Mouse (Mus musculus) bone marrow, adult 2 months (tissue): ENCODE results near the gene Cdh10. TPM values are rescaled to one million over a fixed set of nuclear protein-coding genes. Genes with fewer than 3 reads are reported as not detected.

Experiments
- H3K27ac ChIP-seq: fragments of 200-500 bp; 2 replicates; pipeline ENCODE4 v1.5.1; 2012; ENCODE audit warnings: low read depth, mild to moderate bottlenecking, control low read depth, inconsistent platforms, low read length; ENCODE audit not compliant: control insufficient read depth, poor library complexity, insufficient read depth
- H3K4me1 ChIP-seq: fragments of 200-500 bp; 2 replicates; pipeline ENCODE4 v1.6.1; 2011; ENCODE audit warnings: low read length; ENCODE audit not compliant: control insufficient read depth, insufficient read depth
- H3K4me3 ChIP-seq: fragments of 200-500 bp; replicated peaks from 2 replicates; pipeline ENCODE3; 2011; ENCODE audit warnings: mild to moderate bottlenecking, low read depth, low read length, control low read depth; ENCODE audit not compliant: control insufficient read depth
- CTCF ChIP-seq: fragments of 200-500 bp; IDR thresholded peaks from 2 replicates; pipeline ENCODE4 v1.5.1; 2011; ENCODE audit warnings: low read length, control low read depth; ENCODE audit not compliant: control insufficient read depth, insufficient read depth
- POLR2A ChIP-seq: fragments of 200-500 bp; IDR thresholded peaks from 2 replicates; pipeline ENCODE4 v1.6.1; 2011; ENCODE audit warnings: low read depth, mild to moderate bottlenecking, control low read depth, low read length, borderline replicate concordance; ENCODE audit not compliant: control insufficient read depth
- WGBS: fragments of 180-500 bp; shearing (Covaris S2); methylation state at CpG from one replicate; pipeline ENCODE4 v1.1.7; 2018; 5-methylcytosine and 5-hydroxymethylcytosine counted together
- polyA plus RNA-seq: library from polyadenylated mRNA; stranded (reverse); fragments of >200 nt; gene quantifications from 2 replicates; pipeline ENCODE4 v1.2.4, GENCODE M21; 2011; ENCODE audit warnings: low replicate concordance; ENCODE audit not compliant: missing spikeins, insufficient read depth, insufficient read length

Gene Cdh10
- polyA plus RNA-seq, 1 experiment, result 0.77 TPM

DNA sequence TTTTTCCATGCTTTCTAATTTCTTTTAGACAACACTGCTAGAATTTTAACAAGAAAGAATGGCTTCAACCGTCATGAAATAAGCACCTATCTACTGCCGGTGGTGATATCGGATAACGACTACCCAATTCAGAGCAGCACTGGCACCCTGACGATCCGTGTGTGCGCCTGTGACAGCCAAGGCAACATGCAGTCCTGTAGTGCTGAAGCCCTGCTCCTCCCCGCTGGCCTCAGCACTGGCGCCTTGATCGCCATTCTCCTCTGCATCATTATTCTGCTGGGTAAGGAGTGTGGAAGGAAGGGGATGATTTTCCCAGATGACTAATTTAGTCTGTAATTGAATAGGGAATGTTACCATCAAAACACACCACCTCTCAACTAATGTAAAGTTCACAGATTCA, 192.1 kb downstream of the Cdh10 start:
- no peak overlapping the region for H3K27ac ChIP-seq
- 80% methylated on average over 10 of the region's 10 CpGs for whole genome bisulfite sequencing
- no peak overlapping the region for H3K4me3 ChIP-seq
- H3K4me1 ChIP-seq, result no peaks in the 10 kb centered on the region
- no peak for TF ChIP-seq POLR2A
- no peak for TF ChIP-seq CTCF

DNA sequence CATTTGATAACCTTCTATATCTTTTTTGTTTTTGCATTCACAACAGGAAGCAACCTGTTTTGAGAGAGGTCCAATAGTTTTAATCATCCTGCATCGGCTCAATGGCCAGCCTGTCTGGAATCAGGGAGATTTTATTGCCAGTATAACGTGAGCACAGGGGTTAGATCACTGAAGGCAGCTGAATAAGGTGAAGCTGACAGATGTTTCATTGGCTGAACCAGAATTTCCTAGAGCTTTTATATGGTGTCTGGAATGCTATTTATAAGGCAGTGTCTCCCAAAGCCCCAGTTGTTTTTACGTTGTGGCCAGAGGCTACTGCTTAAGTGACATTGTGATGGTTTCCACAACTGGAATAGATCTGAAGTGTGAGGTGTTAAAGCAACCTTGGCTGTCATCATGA, 214.2 kb downstream of the Cdh10 start:
- Histone ChIP-seq H3K4me3 (no peak overlapping the region), H3K27ac (no peak overlapping the region), H3K4me1 (no peaks in the 10 kb centered on the region)
- WGBS, result 58% methylated on average over 3 of the region's 3 CpGs
- TF ChIP-seq POLR2A (no peak), CTCF (no peak)

DNA sequence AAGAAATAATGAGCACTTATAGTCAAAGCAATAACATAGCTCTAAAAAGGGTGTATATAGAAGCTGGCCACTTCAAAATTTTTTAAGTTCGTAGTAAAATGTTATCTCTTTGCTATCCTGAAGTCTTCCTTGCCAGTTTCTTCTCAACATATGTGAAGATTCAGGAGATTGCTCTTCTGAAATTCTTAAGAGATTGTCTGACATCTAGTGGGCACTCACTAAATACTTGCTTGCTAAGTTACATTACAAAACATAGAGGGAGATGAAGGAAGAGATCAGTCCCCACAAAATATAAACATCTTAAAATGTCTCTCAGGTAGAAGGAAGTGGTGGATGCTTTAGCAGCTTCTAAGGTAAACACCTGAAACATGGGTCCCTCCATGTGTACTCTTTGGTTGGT, 221.3 kb downstream of the Cdh10 start:
- Histone ChIP-seq H3K27ac (no peak overlapping the region), H3K4me3 (no peak overlapping the region), H3K4me1 (no peaks in the 10 kb centered on the region)
- TF ChIP-seq CTCF (no peak), POLR2A (no peak)
- 56% methylated on average over 1 of the region's 1 CpGs for WGBS
